Mouse (Mus musculus) embryo, embryonic 11 days (tissue): ENCODE results near the gene Socs4.

ENCODE experiments used
- DNase-seq: peaks from one replicate; pipeline ENCODE4 v3.0.0-alpha.2; 2015

Gene Socs4

DNA sequence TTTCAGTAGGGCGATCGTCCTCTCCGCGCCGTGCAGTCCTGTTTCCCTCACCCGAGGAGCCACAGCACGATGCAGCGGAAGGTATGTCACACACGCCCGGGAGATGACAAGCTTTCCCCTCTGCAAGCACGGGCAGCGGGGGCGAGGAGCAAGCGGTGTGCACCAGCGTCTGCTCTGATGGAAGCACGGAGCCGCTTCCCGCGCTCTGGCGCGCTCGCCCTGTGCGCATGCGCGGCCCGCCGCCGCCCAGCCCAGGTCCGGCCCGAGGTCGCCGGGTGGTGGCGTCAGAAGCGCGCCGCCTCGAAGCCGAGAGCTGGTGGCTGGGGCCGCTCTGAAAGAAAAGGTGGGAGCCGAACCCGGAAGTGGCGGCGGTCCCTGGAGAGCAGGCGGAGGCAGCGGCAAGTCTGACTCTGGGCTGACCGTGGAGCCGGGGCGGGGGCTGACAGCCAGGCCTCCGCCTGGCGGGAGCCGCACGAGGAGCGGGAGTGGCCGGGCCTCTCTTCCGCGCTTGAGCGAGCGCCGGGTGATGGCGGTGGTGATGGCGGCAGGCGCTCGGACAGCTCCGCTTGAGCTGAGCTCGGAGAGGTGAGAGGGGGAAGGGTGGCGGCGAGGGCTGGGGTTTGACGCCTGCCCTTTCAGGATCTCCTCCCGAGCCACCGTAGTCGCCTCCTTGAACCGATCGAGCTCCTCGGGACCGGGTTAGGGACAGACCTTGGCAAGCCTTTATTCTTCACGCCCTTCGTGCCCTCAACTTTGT, at the start of gene Socs4, which contains the start of gene Wdhd1:
TSS of gene Socs4 (plus strand) at position 295 of the 757 bp plus-strand sequence.
TSS of gene Wdhd1 (minus strand) at position 221 of the 757 bp plus-strand sequence.
- DNase-seq, result peak; percentile 96

DNA sequence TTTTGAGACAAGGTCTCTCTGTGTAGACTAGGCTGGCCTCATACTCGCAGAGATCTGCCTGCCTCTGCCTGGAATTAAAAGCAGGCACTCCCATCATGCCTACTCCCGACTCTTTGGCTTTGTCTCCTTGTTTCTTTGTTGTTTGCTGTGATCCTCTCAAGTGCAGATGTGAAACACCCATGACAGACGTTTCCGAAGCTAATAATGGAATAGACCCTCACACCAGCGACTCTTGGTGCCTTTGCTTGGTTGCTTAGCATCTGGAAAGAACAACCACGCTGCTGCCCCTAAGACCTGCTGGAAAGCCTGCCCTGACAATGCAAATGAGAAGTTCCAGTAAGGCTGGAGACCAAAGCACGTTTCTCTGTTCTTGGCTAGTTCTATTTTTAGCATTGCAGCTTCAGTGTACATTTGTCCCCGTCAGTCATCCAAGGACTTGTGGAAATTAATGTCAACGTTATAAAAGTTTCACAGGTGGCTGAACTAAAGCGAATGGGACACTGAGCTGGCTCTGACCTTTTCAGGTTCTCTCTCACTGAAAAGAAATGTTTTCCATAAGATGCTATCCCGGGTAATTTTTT, 46.8 kb upstream of the Socs4 start:
- no peak for DNase-seq

DNA sequence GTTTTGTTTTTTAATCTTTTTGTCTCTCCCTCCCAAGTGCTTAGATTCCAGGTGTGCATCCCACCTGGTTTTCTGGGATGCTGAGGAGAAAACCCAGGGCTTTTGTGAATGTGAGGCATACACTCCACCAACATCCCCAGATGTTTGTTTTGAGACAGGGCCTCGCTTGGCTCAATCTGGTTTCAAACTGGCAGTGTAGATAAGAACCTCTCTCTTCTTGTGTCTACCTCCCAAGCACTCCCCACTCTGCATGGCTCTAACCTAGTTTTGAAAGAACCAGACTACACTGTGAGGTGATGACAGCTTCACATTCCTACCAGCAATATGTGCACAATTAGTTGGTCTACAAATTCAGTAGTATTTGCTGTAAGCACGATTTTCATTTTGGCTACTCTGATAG, 43.1 kb upstream of the Socs4 start:
- DNase-seq, result no peak

DNA sequence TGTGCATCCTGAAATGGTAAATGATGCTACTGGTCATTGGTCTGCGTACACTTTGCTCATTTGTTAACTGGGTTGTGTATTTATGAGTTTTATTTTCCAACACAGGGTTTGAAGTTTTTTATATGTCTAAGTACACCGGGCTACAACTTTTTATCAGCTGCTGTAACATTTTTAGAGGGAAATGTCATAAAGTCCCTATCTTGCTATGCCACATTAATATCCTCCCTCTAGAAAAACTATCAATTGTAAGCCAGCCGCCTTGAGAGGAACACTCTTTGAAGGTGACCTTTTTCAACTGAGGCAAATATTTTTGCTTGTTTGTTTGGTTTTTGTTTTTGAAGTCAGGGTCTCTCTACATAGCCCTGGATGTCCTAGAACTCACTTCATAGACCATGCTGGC, 42.7 kb upstream of the Socs4 start:
- DNase-seq, result no peak

DNA sequence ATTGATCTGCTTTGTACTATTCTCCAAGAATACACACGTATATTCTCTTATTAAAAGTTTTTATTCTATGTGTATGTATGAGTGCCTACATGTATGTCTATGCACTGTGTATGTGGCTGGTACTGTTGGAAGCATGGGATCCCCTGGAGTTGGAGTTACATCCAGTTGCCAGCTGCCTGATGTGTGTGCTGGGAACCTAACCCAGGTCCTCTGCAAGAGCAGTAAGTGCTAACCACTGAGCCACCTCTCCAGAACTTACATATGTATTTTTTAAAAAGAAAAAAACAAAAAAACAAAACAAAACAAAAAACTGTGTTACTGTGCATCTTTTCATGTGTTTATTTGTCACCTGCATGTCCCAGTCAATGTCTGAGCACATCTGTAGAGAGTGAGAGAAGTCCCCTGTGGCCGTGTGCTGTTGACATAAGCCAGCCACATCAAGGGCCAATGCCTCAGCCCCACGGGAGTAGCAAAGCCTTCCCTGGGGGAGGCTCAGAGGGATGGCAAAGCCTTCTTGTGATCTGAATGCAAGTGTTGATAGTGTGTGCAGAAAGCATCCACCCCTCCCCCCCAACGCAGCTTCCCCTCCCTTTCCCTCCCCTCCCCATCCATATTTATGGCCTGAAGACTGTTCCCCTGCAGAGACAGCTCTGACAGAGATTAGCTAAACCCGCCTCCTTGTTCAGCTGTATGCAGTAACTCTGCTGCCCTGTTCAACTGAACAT, 42.0 kb upstream of the Socs4 start:
- no peak for DNase-seq

DNA sequence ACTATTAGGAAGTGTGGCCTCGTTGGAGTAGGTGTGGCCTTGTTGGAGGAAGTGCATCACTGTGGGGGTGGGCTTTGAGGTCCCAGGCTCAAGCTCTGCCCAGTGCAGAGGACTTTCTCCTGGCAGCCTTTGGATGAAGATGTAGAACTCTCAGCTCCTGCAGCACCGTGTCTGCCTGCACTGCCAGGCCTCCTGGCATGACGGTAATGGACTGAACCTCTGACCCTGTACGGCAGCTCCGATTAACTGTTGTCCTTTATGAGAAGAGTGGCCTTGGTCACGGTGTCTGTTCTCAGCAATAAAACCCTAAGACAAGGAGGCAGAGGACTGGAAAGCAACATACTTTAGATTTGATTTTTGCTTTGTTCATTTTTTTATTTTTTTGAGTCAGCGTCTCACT, 40.2 kb upstream of the Socs4 start:
- DNase-seq, result no peak

DNA sequence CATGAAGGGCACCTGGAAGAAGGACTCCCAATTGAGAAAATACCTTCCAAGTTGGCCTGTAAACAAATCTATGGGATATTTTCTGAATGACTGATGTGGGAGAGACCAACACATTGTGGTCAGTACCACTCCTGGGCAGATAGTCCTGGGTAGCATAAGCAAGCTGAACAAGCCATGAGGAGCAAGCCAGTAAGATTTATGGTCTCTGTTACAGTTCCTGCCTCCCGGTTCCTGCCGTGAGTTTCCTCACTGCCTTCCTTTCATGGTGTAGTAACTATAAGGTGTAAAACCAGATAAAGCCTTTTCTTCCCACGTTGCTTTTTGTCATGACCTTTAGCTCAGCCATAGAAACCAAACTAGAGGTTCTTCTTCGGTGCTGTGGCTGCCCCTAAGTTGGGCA, 39.4 kb upstream of the Socs4 start:
- DNase-seq, result no peak

DNA sequence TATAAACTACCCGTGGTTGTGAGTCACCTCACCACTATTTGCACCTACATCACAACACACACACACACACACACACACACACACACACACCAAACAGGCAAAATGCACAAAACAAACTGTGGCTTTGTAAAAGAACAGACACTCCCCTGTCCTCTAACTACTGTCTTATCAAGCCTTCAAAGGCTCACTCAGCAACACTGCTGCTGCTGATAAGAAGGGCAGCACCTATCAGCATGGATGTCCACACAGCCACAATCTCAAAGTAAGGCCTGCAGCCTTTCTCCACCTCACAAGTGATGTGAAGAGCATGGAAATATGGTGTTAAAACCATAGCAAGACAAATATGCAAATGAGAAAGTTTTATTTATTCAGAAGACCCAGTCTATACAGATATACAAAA, 36.1 kb upstream of the Socs4 start:
- no peak for DNase-seq

DNA sequence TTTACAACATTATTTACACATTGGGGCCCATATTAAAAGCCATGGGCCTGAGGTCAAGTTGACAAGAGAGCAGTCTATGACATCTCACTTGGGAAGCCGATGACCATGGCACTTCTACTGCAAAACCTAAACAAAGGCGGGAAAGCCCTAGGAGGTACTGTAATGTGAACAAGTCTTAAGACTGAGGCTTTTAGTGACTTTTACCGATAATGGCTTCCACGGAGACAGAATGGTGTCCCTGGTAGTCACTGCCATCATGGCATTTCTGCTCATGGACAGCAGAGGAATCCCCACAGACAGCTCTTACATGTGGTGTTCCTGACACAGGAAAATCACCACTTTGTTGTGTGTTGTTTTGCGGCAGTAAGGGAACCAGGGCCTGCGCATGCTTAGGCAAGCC, 35.7 kb upstream of the Socs4 start:
- no peak for DNase-seq

DNA sequence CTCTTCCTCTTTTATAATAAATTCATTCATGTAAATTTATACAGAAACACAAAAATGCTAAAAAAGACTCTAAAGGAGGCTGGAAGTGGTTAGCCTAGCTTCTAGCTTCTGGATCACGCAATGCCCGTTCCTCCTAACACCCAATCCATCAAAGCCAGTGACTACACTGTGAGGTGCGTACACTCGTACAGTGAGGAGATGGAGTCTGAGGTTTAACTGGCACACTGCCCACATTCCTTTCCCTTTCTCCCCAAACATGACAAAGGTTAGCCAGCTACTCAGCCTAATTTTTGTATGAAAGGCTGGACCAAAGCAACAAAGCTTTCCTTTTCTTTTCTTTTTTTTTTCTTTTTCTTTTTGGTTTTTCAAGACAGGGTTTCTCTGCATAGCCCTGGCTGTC, 34.0 kb upstream of the Socs4 start:
- no peak for DNase-seq

DNA sequence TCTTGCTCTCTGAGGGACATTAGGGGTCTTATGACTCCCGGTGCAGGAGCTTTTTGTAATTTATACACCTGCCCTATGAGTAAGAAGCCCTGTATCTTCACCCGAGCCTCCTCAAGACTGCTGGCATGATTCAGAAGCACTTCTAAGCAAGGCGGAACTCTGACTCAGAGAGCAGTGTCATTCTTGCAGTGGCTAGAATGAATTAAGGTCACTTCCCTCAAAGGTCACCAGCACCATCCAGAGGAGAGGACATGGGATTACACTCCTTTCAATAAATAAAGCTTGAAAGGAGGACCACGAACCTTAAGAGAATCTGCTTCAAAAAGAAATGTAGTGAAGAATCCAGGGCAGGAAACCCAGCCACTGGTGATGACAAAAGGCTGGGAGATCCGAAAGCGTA, 26.9 kb upstream of the Socs4 start:
- DNase-seq, result no peak

DNA sequence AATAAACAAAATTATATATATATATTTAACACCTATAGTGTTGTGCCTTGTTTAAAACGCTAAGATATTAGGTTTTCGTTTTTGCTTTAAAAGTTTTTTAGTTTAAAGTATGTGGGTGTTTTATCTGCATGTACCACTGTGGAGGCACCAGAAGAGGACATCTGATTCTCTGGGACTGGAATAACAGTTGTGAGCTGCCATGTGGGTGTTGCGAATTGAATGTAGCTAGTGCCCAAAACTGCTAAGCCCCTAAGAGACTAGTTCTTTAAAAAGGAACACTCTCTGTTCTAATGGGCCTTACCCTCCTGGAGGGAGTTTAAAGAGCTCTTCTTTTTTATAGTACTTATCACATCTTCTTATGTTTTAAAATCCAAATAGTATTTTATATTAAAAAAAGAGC, 11.9 kb upstream of the Socs4 start:
- DNase-seq, result no peak

DNA sequence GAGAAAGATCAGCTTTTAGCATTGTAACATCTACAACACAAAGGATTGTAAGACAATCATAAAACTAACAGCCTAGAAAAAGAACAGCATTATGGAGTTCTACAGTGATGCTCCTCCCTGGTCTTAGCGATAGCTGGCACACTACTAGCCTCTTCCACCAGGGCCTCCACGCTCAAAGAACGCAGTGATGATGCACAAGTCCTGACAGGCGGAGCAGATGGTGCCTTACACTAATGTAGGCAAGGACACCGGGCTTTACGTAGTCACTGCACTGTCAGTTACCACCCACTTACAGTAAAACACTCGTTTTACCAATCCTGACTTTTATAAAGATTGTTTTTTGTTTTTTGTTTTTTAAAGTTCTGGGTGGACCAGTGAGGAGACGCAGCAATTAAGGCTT, 10.9 kb upstream of the Socs4 start:
- no peak for DNase-seq

DNA sequence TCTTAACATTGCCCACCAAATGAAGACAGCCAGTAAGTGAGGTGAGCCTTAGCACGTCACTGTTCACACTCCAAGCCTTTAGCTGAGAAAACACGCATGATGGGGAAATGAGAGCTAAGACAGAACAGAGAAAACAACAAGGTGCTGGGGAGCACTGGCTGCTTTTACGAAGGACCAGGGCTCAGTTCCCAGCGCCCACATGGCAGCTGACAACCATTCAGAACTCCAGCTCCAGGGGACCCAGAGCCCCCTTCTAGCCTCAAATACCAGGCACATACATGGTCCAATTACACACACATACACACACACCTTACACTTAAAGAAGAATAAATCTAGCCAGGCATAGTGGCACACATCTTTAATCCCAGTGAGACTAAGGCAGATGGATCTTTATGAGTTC, 7.7 kb upstream of the Socs4 start:
- DNase-seq, result no peak

DNA sequence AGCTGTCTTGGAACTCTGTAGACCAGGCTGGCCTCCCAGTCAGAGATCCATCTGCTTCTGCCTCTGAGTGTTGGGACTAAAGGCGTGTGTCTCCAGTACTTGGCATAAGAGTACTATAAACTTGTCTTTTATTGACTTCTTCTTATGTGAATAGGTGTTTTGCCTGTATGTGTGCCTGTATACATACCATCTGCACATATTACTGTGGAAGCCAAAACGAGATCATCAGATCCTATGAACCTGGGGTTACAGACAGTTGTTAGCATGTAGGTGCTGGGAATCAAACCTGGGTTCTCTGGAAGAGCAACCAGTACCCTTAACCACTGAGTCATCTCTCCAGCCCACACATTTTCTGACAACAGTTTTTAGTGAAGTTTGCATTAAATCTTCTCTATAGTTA, 7.0 kb upstream of the Socs4 start:
- no peak for DNase-seq

DNA sequence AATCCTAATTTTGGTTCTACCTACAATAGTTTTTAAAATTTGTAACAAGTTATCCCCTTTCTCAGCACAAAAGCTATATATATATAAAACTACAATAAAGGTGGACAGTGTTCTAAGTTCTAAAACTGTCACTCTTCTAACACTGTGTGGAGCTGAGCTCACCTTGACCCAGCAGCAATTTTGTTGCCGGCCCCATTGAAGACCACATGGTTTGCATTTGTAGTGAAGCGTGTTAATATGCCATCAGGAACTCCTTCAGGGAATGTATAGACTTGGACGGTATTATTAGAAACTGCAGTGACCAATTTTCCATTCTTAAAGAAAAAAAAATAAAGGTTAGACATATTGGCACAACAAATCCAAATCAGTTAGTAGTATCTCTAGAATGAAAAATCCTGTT, 3.0 kb upstream of the Socs4 start:
- DNase-seq, result no peak

DNA sequence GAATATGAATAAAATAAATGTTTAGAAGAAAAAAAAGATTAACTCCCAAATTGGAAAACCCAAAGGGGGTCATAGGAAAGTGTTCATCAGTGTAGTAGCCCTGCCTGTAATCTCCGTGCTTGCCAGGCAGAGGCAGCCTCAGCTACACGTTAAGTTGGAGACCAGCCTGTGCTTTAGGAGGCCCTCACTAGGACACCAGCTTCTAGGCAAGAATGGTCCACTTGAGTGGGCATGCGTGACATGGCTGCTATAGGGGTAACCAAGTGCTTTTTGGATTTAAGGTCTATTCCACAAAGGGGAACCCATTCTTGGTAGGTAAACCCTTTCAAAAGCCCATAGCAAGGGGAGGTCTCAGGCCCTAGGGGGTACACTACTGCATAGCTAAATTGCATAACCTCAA, 1.3 kb upstream of the Socs4 start:
- DNase-seq, result peak; percentile 33

DNA sequence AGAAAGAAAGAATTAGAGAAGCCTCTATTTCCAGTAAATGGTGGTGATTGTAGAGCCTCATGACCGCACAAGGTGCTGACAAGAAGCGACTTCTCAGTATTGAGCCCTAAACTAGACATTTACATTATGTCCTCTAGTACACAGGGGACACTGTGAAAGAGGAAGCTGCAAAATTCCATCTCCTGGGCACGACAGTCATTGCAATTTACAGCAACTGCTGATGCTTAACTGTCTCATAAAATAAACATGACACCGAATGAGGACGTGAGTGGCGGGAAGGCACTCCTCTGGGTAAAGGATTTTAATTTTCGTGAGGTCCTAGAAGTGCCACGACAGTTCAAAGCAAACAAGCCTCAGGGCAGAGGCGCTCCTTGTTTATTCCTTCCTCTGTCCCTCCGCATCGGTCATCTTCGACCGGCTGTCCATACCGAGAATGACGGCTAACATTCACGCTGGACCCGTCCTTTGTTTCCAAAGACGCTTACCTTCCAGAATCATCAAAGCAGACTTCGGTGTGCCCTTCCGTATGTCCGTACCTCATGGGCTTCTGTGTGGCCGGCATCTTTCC, 611 bp upstream of the Socs4 start:
- DNase-seq, result peak; percentile 36

DNA sequence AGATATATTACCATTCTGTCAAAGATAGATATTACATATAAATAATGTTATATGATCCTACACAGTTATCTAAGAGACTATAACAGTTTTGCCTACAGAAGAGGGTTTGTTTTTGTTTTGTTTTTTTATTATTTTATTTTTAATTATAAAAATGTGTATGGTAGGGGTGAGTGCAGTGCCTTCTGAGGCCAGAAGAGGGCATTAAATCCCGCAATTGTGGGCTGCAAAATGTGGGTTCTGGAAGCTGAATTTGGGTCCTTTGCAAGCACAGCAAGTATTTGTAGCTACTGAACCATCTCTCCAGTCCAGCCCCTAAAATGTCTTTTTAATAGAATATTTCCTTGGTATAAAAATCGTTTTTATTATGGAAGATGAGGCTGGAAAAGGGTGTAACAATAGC, 2.3 kb downstream of the Socs4 start:
- DNase-seq, result no peak

DNA sequence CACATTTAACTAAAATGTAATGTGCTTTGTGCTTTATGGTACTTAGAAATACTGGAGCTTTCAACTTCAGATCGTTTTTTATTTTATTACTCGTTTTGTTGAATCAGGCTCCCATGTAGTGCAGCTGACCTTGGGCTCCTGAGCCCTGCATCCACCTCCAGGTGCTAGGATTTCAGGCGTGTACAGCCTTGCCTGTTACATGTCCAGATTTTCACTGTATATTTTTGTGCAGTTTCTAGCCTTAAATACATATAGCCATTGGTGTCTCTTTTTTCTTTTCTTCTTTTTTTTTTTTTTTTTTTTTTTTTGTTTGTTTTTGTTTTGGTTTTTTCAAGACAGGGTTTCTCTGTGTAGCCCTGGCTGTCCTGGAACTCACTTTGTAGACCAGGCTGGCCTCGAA, 4.8 kb downstream of the Socs4 start:
- DNase-seq, result no peak

DNA sequence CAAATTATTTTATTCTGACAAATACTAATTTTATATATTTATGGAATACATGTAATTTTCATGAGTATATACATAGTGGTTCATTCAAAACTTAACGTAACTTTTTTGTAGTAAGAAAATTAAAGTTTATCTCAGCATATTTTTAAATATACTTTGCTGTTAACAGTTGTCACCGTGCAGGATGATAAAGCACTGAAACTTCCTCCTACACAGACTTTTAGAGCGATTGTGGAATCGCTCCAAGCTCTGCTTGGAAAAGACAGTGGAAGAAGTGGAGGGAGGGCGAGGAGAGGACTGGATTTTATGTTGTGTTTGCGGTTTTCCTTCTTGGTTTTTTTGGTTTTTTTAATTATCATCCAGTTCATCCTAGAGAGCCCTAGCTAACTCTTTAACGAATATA, 6.8 kb downstream of the Socs4 start:
- DNase-seq, result no peak

DNA sequence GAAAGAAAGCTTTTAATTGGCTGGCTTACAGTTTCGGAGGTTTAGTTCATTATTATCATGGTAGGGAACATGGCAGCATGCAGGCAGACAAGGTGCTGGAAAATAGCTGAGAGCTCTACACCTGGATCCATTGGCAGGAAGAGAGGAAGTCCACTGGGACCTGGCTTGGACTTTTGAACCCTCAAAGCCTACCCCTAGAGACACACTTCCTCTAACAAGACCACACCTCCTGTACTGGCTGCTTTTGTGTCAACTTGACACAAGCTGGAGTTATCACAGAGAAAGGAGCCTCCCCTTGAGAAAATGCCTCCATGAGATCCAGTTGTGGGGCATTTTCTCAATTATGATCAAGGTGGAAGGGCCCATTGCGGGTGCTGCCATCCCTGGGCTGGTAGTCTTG, 8.5 kb downstream of the Socs4 start:
- no peak for DNase-seq

DNA sequence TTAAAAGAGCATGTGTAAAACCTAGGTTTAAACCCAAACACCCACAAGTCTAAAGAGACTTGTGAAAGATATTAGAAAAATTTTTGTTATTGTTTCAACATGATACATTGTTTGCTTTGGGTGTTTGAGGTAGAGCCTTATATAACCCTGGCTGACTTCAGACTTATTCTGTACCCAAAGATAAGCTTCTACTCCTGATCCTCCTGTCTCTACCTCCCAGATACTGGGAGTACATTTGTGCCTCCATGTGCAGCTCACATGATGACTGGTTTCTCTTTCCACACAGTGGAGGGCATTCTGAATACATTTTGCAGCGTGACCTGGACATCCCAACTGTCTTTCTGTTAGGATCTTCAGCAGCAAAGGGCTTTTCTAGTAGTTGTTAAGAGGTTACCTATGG, 9.5 kb downstream of the Socs4 start:
- DNase-seq, result no peak

DNA sequence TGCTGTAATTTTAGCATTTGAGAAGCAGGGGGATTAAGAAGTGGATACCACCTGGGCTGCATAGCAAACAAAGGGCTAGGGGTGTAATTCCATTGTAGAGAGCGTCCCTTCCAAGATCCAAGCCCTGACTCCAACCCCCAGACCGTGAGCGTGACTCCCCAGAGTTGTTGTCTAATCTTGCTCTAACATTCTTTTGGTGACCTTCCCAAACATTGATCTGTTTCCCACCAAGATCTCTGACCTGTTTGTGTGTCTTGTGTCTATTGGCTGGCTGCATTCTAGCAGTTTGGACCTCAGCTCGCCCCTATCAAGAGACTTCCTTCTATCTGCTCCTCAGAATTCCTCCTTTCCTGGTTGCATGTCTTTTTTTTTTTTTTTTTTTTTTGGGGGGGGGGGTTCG, 10.3 kb downstream of the Socs4 start:
- DNase-seq, result no peak
